Mouse (Mus musculus): ENCODE measurements around the gene Kcnt1.
"Not testable (repeated sequence)": the region's sequence is repeated elsewhere in the genome, so short reads cannot be mapped to it uniquely, and the experiment has no call there.

The Kcnt1 gene

GRCm38 (mm10) chr2:25863337-25864131 lies at the start of gene Kcnt1:
Gene Kcnt1, plus strand, starts transcription at chr2:25863734.
- DNase-seq (ENCODE audit: extremely low spot score, low spot score): peak; percentile 41

GRCm38 (mm10) chr2:25815748-25816147 lies 47.8 kb upstream of the Kcnt1 start, which contains the start of gene Glt6d1:
Gene Glt6d1, minus strand, starts transcription at chr2:25815848.
- DNase-seq (ENCODE audit: extremely low spot score, low spot score): not testable (repeated sequence)

DNA sequence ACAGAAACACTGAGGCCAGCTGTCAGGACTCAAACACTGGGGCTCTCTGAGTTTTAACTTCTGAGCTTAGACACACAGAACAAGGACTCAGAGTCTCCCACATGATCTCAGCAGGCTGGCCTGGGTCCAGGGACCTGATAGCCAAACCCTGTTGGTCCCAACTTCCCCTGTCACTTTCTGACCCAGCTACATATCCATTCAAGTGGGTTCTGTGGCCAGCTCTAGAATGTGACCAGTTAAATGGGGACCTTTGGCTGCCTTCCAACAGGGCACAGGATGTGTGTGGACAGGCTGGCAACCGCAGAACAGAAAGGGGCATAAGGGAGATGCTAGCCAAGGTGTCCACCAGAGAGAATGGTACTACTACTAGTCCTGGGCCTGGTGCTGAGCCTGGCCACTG lies 40.7 kb upstream of the Kcnt1 start, which contains the start of gene Lcn9:
Gene Lcn9 (plus strand): TSS at position 348 of the 400 bp plus-strand sequence.
- no peak for DNase-seq (ENCODE audit: extremely low spot score, low spot score)

DNA sequence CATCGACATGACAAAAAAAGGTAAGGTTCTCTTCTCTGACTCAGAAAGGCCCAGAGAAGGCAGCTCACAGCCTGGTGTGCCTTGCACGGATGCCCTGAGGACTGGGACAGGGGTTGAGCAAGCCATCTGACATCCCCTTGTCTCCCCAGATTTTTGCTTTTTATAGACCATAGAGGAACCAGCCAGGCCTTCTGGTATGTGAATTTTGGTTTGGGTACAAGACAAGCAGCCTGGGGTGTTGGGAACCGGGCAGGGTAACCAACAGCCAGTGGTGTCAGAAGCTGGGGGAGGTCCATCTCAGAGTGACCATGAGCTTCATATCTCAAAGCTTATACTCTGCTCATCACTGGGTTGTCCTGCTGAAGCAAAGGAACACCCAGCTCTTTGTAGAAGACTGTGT lies 38.8 kb upstream of the Kcnt1 start:
- DNase-seq (ENCODE audit: extremely low spot score, low spot score): no peak

GRCm38 (mm10) chr2:25828344-25828947 lies 35.1 kb upstream of the Kcnt1 start:
- DNase-seq (ENCODE audit: extremely low spot score, low spot score): no peak

DNA sequence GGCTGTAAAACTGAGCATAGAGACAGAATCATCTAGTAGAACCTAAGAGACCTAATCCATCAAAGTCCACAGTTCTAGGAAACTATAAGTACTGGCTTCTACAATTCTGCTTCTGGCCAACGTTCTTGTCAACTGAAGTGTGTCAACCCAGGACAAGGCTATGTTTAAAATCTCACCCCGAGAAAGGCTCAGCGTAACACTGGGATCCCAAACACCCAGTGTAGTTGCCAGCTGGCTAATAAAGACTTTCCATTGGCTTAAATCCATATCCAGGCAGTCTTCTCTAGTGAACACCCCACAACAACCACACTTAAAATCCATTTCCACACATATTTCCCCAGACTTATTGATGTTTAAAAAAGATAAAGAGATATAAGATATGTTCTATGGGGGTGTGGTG lies 32.7 kb upstream of the Kcnt1 start:
- no peak for DNase-seq (ENCODE audit: extremely low spot score, low spot score)

DNA sequence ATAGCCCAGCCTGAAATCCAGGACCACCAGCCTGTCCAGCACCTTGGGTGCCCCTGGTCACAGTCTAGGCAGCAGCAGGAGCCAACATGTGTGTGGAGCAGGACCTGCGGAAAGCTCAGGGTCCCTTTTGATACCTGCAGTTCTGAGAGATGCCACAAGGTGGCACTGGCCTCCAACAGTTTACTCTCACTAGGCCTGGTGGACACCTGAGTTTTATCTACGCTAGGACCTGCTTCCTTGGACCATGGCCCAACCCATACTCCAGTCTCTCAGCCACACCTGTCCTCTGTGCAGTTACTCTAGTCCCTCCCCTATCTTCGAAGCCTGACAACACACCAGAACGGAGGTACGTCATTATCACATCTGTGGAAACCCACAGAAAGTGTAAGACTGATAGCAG lies 27.2 kb upstream of the Kcnt1 start:
- peak; percentile 77 for DNase-seq (ENCODE audit: extremely low spot score, low spot score)

DNA sequence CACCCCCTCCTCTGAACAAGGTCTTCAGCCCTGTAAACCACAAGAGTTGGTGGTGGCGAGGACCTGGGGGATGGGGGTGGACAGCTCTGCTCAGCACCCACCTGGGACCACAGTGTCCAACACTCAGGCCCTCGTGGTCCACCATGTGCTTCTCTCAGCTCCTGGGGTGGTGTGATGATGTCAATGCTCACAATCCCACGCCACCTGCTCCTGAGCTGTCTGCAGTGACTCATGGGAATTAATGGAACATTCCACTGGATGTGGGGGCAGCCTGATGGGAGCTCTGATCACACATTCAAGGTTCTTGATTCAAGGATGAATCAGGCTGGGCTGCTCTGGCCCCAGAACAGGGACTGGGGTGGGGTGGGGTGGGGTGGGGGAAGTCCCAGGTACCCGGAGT lies 21.4 kb upstream of the Kcnt1 start:
- DNase-seq (ENCODE audit: extremely low spot score, low spot score): no peak

DNA sequence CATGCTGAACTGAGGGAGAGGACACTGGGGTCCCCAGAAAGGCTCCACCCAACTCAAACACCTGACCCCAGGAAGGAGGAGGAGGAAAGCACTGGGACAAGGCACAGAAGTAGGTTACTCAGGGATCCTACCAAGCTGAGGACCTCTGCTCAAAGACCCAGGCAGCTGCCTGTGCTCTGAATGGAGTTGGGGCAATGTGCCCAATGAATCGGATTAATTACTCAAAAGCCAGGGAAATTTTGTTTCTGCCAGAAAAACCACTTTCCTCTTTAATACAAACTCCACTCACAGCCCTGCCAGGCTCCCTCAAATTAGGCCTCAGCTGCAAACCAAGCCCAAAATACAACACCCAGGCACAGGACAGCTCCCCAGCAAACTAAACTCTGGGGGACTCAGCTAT lies 20.8 kb upstream of the Kcnt1 start:
- DNase-seq (ENCODE audit: extremely low spot score, low spot score): no peak

DNA sequence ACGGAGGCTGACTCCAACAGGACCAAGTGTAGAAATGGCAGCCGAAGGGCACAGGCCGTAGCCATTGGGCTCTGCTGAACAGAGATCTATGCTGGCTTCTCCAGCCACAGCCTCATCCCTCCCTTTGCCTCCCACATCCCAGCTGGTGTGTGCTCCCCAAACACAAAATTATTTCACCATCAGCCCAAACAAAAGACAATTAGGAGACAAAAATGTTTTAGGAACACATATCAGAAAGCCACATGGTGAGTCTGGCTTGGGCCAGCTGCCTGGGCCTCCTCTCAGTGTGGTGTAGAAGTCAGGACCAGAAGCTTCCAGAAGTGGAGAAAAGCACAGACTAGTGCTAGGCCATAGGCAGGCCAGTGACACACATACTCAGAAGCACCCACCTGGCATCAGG lies 19.4 kb upstream of the Kcnt1 start:
- no peak for DNase-seq (ENCODE audit: extremely low spot score, low spot score)

- DNase-seq (ENCODE audit: extremely low spot score, low spot score): no peak
Observed at GRCm38 (mm10) chr2:25846516-25846915, 17.0 kb upstream of the Kcnt1 start.

GRCm38 (mm10) chr2:25847226-25847625 lies 16.3 kb upstream of the Kcnt1 start, which contains the start of gene Sohlh1:
Gene Sohlh1, minus strand, starts transcription at chr2:25847248.
- DNase-seq (ENCODE audit: extremely low spot score, low spot score): no peak

DNA sequence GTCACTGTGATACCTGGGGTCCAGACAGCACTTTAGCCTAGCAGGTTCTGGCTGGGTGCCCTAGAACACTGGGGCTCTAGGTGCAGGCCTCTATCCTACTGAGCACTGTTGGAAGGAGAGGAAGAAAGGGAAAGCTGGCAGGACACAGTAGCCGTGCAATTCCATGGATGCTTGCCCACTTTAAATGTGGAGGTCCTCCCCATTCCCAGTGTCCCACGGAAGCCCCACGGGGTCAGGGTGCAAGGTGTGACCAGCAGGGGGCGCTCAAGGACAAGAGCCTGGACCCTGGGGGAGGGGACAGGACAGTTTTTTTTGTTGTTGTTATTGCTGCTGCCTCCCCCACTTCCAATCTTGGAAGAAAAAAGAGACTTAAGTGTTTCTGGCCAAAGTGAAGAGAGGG lies 13.2 kb upstream of the Kcnt1 start:
- DNase-seq (ENCODE audit: extremely low spot score, low spot score): peak; percentile 54

GRCm38 (mm10) chr2:25852626-25853025 lies 10.9 kb upstream of the Kcnt1 start:
- no peak for DNase-seq (ENCODE audit: extremely low spot score, low spot score)

DNA sequence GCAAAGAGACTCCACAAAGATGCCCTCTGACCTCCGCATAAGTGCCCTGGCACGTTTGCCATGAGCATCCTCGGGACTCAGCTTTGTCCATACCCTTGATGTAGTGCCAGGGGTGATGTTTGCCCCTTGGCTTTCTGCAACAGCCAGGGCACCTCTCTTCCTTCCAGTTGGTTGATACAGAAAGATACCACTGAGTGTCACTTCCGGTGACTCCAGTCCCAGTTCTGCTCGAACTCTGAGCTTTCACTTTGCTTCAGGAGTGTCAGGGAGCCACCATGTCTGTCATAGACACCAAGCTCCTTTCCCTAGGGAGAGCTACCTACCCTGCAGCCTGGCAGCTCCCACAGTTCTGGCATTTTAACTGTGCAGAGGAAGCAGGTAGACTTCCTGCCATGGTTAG lies 9.5 kb upstream of the Kcnt1 start:
- no peak for DNase-seq (ENCODE audit: extremely low spot score, low spot score)

DNA sequence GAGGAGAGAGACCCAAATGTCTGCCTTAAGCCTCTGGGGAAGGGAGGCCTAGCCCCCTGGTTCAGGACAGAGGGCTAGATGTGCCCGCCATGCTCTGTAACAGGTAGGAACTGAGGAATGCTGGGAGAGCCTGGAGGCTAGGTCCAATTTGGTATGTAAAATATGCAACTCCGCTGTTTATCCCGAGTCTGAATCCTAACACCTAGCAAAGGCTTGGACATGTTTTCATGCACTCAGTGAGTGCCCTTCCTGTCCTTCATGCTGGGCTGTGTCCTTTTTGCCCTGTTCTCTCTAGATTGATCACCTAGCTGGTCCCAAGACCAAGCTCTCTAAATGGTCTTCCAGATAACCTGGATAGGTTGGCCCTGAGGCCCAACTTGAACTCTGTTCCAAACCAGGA lies 3.6 kb upstream of the Kcnt1 start:
- no peak for DNase-seq (ENCODE audit: extremely low spot score, low spot score)

DNA sequence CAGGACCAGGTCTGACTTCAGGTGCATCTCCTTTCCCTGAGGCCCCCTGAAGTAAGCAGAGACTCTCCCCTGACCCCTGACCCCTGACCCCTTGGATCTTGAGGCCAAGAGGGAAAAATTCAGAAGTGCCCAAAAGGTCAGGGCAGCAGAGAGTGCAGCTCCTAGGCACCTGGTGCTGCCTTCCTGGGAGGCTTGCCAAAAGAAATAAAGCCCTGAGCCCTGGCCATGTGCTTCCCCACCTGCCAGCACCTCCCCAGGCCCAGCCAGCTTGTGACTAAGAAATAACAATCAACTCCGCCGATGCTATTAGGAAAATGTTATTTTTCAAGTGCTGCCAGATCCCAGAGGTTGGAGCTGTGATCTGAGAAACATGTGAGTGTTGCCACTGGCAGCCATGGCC lies 1.5 kb upstream of the Kcnt1 start:
- no peak for DNase-seq (ENCODE audit: extremely low spot score, low spot score)

DNA sequence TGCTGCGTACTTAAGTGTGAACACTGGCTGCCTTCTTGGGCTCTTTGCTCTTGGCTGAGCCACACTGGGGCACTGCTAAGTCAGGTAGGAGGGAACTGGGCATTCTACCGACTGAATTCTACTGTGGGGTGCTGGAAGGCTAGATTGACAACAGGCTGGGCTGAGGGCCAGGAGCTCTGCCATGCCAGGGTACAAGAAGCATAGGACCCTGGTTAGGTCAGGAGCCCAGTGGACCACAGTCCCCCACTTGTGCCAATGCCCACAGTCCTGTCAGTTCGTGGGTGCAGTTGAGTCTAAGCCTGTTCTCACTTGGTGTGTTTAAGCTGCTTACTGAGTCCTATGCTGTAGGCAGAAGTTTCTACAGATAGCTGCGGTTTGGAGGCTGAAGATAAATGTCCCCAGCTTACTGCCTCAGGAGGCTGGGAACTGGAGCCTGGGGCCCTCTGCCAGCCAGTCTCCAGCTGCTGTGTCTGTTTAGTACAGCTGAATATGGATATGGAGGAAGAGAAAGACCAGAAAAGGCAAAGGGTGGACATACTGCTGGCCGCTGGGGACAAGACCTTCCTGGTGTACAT lies 751 bp upstream of the Kcnt1 start:
- DNase-seq (ENCODE audit: extremely low spot score, low spot score): no peak

GRCm38 (mm10) chr2:25864230-25864629 lies 696 bp downstream of the Kcnt1 start:
- DNase-seq (ENCODE audit: extremely low spot score, low spot score): no peak

DNA sequence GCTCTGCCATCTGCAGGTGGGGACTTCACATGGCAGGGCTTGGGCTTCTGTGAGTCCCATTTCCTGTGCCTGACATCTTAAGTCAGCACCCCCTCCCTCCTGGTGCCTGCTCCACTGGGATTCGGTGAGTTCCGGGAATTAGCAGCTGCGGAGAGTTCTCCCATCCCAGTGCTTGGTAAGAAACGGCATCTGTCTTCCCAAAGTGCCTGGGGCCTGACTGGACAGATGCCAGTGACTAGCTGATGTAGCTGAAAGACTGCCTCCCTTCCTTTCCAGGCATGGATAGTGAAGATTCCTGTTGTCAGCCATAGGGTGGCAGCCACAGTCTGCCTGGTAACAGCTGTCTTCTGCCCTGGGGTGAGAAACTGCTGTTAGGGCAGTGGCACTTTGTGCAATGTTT lies 1.9 kb downstream of the Kcnt1 start:
- DNase-seq (ENCODE audit: extremely low spot score, low spot score): no peak

GRCm38 (mm10) chr2:25866656-25867055 lies 3.1 kb downstream of the Kcnt1 start:
- DNase-seq (ENCODE audit: extremely low spot score, low spot score): no peak

DNA sequence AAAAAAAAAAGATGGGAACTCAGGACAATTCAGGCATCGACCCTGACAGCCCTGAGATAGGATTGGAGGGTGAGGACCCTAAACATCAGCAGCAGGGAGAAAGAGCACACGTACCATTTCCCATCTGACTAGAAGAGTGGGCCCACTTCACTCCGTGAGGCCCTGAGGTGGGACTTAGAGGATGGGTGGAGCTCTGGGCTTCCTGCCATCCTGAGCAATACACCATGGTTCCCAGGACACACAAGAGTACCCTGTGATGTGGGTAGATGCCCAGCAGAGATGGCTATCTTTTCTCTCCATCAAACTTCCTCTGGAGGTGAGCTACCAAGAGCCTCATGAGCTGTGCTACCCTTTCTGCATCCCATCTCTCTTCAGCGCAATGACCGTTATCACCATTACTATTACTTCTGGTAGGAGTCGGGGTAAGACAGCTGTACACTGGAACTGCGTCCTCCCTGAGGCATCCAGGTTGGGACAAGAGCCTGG lies 13.8 kb downstream of the Kcnt1 start:
- DNase-seq (ENCODE audit: extremely low spot score, low spot score): peak; percentile 23

Data from neural tube, embryonic 10.5 days (tissue).